Mouse (Mus musculus) brown adipose tissue, adult 24 weeks (tissue): ENCODE measurements around the gene Slc6a16. TPM values are rescaled to one million over a fixed set of nuclear protein-coding genes. Genes with fewer than 3 reads are reported as not detected.

Experiments
- H3K27ac ChIP-seq: fragments of 200-500 bp; replicated peaks from 2 replicates; pipeline ENCODE4 v1.5.1; 2012; ENCODE audit warnings: low read depth, mild to moderate bottlenecking, low read length
- H3K4me1 ChIP-seq: fragments of 200-500 bp; 2 replicates; pipeline ENCODE4 v1.6.1; 2012; ENCODE audit warnings: low read length, mixed read lengths; ENCODE audit not compliant: control insufficient read depth, insufficient read depth, insufficient read length
- H3K4me3 ChIP-seq: fragments of 200-500 bp; 2 replicates; pipeline ENCODE4 v1.5.1; 2012; ENCODE audit warnings: low read depth, mild to moderate bottlenecking, low read length, moderate library complexity; ENCODE audit not compliant: insufficient read depth
- polyA plus RNA-seq: library from polyadenylated mRNA; stranded (reverse); fragments of >200 nt; gene quantifications from 2 replicates; pipeline ENCODE4 v1.2.4, GENCODE M21; 2012; ENCODE audit not compliant: missing spikeins, insufficient read depth, insufficient read length

Slc6a16 gene
- polyA plus RNA-seq, 1 experiment, result not detected

DNA sequence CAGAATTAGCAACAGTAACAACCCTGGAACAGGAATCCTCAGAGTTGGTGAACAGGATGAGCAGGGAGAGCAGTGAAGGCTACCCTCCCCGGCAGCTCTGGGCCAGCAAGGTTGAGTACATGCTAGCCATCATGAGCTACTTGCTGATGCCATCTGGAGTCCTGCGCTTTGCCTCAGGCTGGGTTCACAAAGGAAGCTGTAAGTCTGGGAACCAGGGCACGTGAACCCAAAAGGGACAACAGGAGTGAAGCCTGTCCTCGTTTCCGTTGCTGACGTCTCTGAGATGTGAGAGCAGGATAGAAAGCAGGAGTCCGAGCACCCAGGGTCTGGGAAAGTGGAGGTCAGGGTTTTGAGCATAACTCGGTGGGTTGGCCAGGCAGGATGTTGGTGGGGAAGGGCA, 18.4 kb downstream of the Slc6a16 start:
- no peak overlapping the region for H3K27ac ChIP-seq
- H3K4me1 ChIP-seq, result no peaks in the 10 kb centered on the region

DNA sequence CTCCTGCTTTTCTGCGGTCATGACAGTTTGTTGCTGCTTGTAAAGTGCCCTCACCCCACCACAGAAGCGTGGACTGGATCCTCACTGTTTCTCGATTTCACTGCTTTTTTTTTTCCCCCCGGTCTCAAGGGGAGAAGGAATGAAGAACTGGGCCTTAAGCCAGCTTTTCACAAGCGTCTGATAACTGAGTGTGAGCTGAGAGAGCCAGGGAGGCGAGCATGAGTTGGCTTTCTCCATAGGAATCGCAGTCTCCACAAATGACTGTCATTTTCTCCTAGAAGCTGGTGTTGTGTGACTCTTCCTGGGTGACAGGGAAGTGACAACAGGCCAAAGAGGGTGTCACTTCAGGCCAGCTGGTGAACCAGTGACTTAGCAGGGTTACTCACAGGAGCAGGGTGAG, 21.4 kb downstream of the Slc6a16 start:
- Histone ChIP-seq H3K27ac (no peak overlapping the region), H3K4me1 (no peaks in the 10 kb centered on the region), H3K4me3 (no peak overlapping the region)

More for the DNA sequence above, 18.4 kb downstream of the Slc6a16 start:
- H3K4me3 ChIP-seq, result no peak overlapping the region

DNA sequence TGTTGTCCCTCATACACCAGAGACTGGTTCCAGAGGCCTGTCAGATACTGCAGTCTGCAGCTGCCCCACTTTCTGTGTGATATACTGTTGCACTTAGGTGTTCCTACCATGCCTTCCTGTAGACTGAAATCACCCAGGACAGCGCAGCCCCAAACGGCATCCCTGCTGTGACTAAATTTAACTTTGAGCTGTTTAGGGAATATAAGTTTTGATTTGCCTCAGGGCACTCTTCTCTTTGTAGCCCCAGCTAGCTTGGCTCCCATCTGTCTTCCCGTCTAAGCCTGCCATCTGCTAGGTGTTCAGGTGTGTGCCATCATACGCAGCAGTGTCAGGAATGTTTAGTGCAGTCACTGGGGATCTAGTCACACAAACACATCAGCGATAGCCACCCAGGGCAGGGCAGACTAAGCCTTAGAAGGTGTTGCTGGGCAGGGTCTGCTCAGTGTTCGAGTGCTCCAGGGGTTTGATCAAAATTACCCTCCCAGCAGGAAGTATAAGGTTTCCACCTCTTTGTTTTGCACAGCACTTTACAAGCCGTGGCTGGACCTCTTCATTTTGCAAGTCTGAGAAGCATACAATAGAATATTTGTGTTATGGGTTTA, 22.2 kb downstream of the Slc6a16 start:
- no peaks in the 10 kb centered on the region for H3K4me1 ChIP-seq
- H3K27ac ChIP-seq, result no peak overlapping the region
- no peak overlapping the region for H3K4me3 ChIP-seq

DNA sequence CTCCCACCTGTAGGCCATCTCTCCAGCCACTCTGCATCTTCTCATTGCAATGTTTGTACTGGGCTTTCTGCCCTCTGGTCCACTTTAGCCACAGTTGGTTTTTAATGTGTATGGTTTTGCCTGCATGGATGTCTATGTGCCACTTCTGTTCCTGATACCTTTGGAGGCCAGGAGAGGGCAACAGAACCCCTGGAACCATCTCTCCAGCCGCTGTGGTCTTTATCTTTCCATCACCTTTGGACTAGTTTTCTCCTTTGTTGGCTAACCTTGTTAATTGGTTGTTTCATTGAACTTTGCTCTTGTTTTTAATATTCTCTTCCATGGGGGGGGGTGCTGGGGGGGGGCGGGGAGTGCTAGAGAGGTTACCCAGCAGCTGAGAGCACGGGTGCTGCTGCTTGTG, 23.5 kb downstream of the Slc6a16 start:
- no peaks in the 10 kb centered on the region for H3K4me1 ChIP-seq
- no peak overlapping the region for H3K27ac ChIP-seq

DNA sequence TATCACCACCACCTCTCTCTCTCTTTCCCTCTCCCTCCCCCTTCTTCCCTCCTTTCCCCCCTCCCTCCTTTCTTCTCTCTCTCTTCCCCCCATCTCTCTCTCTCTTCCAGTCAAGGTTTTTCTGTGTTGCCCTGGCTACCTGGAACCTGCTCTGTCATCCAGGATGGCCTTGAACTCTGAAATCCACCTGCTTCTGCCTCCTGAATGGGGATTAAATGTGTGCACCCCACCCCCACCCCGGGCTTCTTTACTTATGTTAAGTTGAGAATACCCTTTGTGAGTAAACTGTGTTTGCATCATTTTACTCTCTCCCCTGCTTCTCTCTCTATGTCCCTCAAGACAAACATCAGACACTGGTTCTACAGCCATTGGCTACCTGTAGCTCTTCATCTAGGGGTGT, 24.6 kb downstream of the Slc6a16 start:
- no peaks in the 10 kb centered on the region for H3K4me1 ChIP-seq
- H3K4me3 ChIP-seq, result no peak overlapping the region

More for the DNA sequence above, 23.5 kb downstream of the Slc6a16 start:
- H3K4me3 ChIP-seq, result no peak overlapping the region

DNA sequence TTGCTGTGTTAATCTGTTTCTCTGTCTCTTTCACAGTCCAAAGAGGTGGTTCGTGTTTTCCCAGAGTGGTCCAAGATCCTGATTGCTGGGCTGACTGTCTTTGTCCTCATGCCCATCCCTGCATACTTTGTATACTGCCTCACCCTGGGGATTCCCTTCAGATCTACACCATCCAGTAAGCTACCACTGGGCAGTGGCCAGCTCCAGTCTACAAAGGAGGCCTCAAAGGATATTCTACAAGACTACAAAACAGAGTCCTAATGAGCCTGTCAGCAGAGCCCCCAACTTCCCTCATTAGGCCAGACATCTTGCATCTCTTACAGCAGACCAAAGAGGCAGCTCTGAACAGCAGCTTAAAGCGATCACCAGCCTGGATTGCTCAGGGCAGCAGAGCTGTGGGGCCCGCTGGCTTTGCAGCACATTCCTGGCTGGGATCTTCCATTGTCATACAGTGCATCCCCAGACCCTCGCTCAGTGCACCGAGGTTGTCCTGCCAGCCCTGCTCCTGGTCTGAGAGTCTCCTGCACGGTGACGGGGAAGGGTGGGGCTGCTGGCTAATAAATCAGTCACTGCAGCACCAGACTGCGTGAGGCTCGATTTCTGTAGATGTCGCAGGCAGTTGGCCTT, 32.0 kb downstream of the Slc6a16 start:
- no peaks in the 10 kb centered on the region for H3K4me1 ChIP-seq
- no peak overlapping the region for H3K4me3 ChIP-seq
- no peak overlapping the region for H3K27ac ChIP-seq

More for the DNA sequence above, 24.6 kb downstream of the Slc6a16 start:
- no peak overlapping the region for H3K27ac ChIP-seq

DNA sequence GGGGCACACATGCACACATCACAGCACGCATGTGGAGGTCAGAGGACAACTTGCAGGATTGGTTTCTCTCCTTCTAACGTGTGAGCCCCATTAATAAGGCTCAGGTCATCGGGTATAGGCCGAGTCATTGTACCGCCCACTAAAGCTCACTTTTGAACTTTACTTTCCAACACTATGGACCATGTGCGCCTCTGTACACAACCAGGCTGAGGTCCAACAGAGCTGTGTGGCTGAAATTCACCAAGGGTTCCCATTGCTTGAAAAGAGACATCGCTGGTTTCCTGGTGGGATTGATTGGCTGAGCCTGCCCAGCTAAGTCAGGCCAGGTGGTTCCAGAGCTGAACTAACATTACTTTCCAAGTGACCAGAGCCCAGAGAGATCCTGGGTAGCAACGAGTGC, 32.8 kb downstream of the Slc6a16 start:
- H3K4me1 ChIP-seq, result no peaks in the 10 kb centered on the region
- no peak overlapping the region for H3K27ac ChIP-seq
- no peak overlapping the region for H3K4me3 ChIP-seq

DNA sequence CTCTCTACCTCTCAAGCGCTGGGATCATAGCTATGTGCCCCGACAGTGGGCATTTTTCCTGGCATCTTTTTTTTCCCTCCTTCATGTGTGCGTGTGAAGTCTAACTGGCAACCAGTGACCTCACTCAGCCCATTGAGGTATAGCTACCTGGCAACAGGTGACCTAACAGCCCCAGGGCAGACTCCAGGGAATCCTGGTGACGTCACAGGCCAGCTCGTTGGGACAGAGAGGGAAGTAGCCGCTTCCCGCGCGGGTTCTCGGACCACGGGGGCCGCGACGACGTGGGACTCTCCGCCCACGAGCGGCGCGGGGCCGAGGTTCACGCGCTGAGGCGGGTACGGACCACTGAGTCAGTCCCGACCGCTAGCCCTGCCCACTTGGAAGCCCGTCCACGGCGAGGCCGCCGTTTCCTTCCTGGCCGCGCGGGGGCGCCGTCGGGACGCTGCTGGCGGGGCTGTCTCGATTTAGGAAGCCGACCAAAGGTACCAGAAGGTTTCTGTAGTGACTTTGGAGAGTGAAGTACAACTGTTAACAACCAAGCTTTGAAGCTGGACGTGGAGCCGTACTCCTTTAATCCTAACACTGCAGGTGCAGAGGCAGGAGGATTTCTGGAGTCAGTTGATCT, 36.4 kb downstream of the Slc6a16 start, which contains the start of gene Slc6a21:
Slc6a21 (plus strand) TSS at position 378 of the 625 bp plus-strand sequence.
- Histone ChIP-seq H3K4me1 (no peaks in the 10 kb centered on the region), H3K4me3 (peak within 1 kb of the TSS; percentile 65), H3K27ac (no peak within 1 kb of the TSS)

DNA sequence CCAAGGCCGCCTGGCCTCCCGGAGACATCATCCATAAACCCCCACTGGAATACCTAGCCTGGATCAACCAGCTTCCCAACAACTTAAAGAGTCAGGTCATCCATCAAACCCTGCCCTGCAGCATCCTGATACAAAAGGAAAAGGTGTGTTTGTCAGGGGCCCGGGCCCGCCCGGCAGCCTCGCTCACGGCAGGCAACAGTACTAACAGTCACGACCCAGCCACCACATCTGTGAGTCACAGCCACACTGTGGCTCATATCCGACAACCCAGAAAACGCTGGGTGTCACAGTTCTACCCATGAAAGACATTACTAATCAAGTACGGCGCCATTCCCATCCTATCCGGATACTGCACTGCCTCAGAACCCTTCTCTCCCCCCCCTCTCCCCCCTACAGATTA, 45.6 kb downstream of the Slc6a16 start:
- no peak overlapping the region for H3K27ac ChIP-seq
- H3K4me3 ChIP-seq, result no peak overlapping the region
- peaks cover 3% of the 10 kb centered on the region; the same call in 1 of the 2 replicates for H3K4me1 ChIP-seq

DNA sequence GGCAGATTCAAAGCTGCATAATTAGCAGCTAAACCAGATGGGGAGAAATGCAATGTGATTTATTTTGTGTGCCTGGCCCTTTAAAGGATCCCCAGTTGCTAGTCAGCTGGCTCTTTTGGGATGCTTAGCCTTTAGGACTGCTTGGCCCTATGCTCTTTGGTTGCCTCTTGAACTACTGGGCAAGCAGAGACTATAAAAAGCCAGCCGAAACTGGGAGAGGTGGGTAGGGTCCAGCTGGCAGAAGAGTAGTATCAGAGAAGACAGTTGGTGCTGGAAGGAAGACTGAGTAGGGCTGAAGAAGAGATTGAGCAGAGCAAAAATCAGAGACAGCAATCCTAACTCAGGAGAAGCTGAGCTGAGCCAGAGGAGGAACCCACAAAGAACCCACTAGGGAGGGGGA, 55.7 kb downstream of the Slc6a16 start:
- peak overlapping the region; percentile 72 for H3K27ac ChIP-seq
- 0 out of 2 replicates have a peak, but pooled peaks cover 3% of the 10 kb centered on the region for H3K4me1 ChIP-seq
- no peak overlapping the region for H3K4me3 ChIP-seq

DNA sequence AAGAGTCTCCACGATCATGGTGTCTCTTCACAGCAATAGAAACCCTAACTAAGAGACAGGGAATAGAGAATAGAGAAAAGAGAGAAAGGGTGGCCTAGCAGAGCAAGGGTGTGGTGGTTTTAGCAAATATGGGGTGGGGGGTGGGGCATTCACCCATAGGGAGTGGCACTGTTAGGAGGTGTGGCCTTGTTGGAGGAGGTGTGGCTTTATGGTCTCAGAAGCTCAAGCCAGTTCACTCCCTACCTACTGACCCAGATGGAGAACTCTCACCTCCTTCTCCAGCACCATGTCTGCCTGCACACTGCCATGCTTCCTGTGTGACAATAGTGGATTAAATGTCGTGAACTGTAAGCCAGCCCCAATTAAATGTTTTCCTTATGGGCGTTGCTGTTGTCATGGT, 56.7 kb downstream of the Slc6a16 start:
- Histone ChIP-seq H3K4me3 (no peak overlapping the region), H3K4me1 (0 out of 2 replicates have a peak, but pooled peaks cover 3% of the 10 kb centered on the region), H3K27ac (peak overlapping the region; percentile 82)

DNA sequence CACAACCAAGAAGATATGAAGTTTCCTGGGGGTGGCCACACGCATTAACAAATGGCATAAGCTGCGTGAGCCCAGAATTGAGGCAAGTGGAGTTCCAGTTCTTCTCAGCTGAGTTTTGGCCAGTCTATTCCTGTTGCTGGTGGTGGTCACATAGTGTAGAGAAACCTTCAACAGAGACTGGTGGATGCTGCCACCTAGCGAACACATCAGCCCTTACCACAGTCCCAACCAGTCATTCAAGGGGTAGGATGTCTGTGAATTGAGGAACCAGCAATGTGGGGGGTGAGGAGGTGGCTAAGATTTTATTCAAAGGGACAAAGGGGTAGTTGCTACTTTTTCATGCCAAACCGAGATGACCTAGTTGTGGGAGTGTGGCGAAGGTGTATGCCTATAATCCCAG, 58.9 kb downstream of the Slc6a16 start:
- H3K4me1 ChIP-seq, result 0 out of 2 replicates have a peak, but pooled peaks cover 3% of the 10 kb centered on the region
- H3K27ac ChIP-seq, result no peak overlapping the region
- H3K4me3 ChIP-seq, result no peak overlapping the region

DNA sequence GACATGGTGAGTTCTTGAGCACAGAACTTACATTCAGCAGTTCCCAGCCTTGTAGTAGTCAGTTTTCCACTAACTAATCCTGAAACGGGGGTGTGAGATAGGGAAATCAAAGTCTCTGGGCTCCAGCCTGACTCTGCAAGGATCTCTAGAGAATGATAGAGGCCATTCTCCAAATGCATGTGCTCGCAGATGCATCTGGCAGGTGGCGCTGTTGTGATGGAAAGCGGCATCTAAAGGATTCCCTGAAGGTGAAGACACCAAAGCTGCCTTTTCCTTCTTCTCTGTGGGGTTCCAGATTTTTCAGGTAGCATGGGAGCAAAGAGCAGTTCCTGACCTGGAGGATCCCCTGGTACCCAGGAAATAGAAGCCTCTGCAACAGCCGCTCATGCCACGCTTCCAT, 59.4 kb downstream of the Slc6a16 start:
- no peak overlapping the region for H3K4me3 ChIP-seq
- H3K27ac ChIP-seq, result no peak overlapping the region
- H3K4me1 ChIP-seq, result 0 out of 2 replicates have a peak, but pooled peaks cover 3% of the 10 kb centered on the region

DNA sequence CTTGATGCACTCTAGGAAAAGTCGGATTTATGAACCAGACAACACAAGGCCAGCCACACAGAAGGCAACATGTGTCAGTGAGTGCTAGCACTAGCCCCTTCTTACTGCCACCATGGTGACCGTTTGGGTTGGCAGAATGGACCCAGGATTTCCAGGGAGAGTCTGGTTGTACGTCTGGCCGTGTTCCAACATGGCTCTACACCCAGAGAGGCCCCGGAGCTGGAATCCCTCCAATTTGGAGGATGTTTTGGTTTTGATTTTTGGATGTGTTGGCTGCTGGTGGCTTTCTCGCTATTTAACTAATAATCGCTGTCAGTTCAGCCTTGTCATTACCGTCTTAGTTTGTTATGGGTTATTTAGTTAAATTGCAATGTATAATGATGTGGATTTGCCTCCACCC, 61.7 kb downstream of the Slc6a16 start:
- H3K4me3 ChIP-seq, result no peak overlapping the region
- no peak overlapping the region for H3K27ac ChIP-seq
- H3K4me1 ChIP-seq, result 0 out of 2 replicates have a peak, but pooled peaks cover 3% of the 10 kb centered on the region

DNA sequence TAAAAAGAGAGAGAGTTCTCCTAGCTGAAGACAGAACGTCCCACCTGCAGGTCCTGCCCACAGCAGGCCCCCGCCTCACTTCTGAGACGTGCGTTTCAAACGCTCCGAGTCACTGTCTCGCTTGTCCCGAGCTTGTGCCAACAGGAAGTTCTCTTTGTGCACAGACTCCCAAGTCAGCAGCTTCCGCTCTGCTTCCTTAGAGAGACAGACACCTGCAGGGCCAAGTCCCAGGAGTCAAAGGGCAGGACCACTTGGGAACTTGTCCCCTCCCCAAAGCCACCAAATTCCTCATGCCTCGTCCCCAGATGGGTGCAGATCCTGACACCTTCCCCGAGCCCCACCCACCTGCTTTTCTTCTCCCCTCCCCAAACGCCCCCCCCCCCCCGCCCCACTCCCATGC, 64.0 kb downstream of the Slc6a16 start:
- H3K4me1 ChIP-seq, result no peaks in the 10 kb centered on the region
- no peak overlapping the region for H3K4me3 ChIP-seq
- H3K27ac ChIP-seq, result no peak overlapping the region

DNA sequence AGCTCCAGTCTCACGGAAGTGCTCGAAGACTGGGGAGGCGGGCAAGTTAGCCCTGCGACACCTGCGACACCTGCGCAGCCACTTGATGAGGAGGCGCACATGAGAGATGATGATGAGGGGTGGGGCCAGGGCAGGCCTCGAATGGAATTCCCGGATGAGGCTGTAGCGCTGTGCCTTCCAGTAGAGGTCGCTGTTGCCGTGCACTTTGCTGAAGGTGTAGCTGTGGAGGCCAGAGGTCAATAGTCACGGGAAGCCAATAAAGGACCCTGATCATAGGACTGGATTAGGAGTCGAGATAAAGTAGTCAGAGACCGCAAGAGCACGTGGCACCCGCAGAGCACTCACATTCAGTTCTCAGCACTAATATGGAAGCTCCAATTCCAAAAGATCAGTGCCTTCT, 64.4 kb downstream of the Slc6a16 start:
- Histone ChIP-seq H3K27ac (no peak overlapping the region), H3K4me1 (no peaks in the 10 kb centered on the region), H3K4me3 (no peak overlapping the region)
